Mouse (Mus musculus): ENCODE measurements around the gene Cadm4.

DNA sequence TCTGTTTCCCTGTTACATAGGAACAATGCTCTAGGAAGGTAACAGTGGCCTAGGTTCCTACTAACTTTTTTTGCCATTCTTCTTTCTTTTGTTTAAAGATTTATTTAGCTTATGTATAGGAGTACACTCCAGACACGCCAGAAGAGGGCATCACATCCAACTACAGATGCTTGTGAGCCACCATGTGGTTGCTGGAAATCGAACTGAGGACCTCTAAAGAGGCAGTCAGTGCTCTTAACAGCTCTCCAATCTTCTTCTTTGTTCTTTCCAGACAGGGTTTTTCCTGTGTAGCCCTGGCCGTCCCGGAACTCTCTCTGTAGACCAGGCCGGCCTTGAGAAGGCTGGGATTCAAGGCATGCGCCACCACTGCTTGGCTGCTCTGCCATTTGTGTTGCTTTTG lies 43.2 kb downstream of the Cadm4 start:
- TF ChIP-seq POLR2A (IDR thresholded peaks at IDR 0.05; ENCODE audit: insufficient read depth, low read depth, low read length): no peak
- TF ChIP-seq CTCF (IDR thresholded peaks at IDR 0.05): no peak
- no peak for TF ChIP-seq EP300 (IDR thresholded peaks at IDR 0.05; ENCODE audit: insufficient read depth, low read depth, low read length)

All from heart, adult 2 months (tissue).